Mouse (Mus musculus): ENCODE measurements at regions not wholly inside any gene's neighbourhood (a gene's known extent, or its start where the extent isn't known, plus 50 kb on each side); places are given as distances from the start of the nearest gene placed in this dataset.

- no peak for DNase-seq (ENCODE audit: extremely low spot score, low read depth, low spot score)
These were observed 60.4 kb downstream of the Pou3f3 start for GRCm38 (mm10) chr1:42755958-42756357.

- no peak for DNase-seq (ENCODE audit: extremely low spot score, low read depth, low spot score)
These were observed 60.9 kb downstream of the Pou3f3 start for GRCm38 (mm10) chr1:42756497-42756896.

- DNase-seq (ENCODE audit: extremely low spot score, low read depth, low spot score): no peak
These were observed 67.9 kb downstream of the Pou3f3 start for GRCm38 (mm10) chr1:42763447-42763846.

- DNase-seq (ENCODE audit: extremely low spot score, low read depth, low spot score): no peak
These were observed 68.5 kb downstream of the Pou3f3 start for GRCm38 (mm10) chr1:42764048-42764447.

- DNase-seq (ENCODE audit: extremely low spot score, low read depth, low spot score): no peak
These were observed 74.5 kb downstream of the Pou3f3 start for GRCm38 (mm10) chr1:42770085-42770484.

- DNase-seq (ENCODE audit: extremely low spot score, low read depth, low spot score): peak; percentile 35
These were observed 76.4 kb downstream of the Pou3f3 start for GRCm38 (mm10) chr1:42772000-42772399.

- no peak for DNase-seq (ENCODE audit: extremely low spot score, low read depth, low spot score)
These were observed 77.1 kb upstream of the Mrps9 start for GRCm38 (mm10) chr1:42773851-42774464.

- no peak for DNase-seq (ENCODE audit: extremely low spot score, low read depth, low spot score)
These were observed 75.8 kb upstream of the Mrps9 start for GRCm38 (mm10) chr1:42774971-42775892.

- DNase-seq (ENCODE audit: extremely low spot score, low read depth, low spot score): no peak
These were observed 75.1 kb upstream of the Mrps9 start for GRCm38 (mm10) chr1:42775893-42776287.

- no peak for DNase-seq (ENCODE audit: extremely low spot score, low read depth, low spot score)
These were observed 73.6 kb upstream of the Mrps9 start for GRCm38 (mm10) chr1:42777416-42777815.

GRCm38 (mm10) chr1:42779761-42780160 lies 71.3 kb upstream of the Mrps9 start:
- peak; percentile 14 for DNase-seq (ENCODE audit: extremely low spot score, low read depth, low spot score)

- no peak for DNase-seq (ENCODE audit: extremely low spot score, low read depth, low spot score)
These were observed 70.8 kb upstream of the Mrps9 start for GRCm38 (mm10) chr1:42780266-42780665.

GRCm38 (mm10) chr1:42781533-42781932 lies 69.5 kb upstream of the Mrps9 start:
- no peak for DNase-seq (ENCODE audit: extremely low spot score, low read depth, low spot score)

GRCm38 (mm10) chr1:42783072-42783672 lies 67.9 kb upstream of the Mrps9 start:
- DNase-seq (ENCODE audit: extremely low spot score, low read depth, low spot score): no peak

- no peak for DNase-seq (ENCODE audit: extremely low spot score, low read depth, low spot score)
These were observed 63.8 kb upstream of the Mrps9 start for GRCm38 (mm10) chr1:42787240-42787639.

- no peak for DNase-seq (ENCODE audit: extremely low spot score, low read depth, low spot score)
These were observed 62.6 kb upstream of the Mrps9 start for GRCm38 (mm10) chr1:42788413-42788812.
